Mouse (Mus musculus): ENCODE data around the gene Nenf. TPM values are rescaled to one million over a fixed set of nuclear protein-coding genes. Genes with fewer than 3 reads are reported as not detected.

Gene Nenf
- total RNA-seq, 2 experiments from 2014 or later: 97.3 to 103 TPM

- DNase-seq: no peak
Measured at GRCm38 (mm10) chr1:191282319-191282718, 35.7 kb downstream of the Nenf start.

GRCm38 (mm10) chr1:191281171-191281570 lies 36.8 kb downstream of the Nenf start:
- DNase-seq: no peak

GRCm38 (mm10) chr1:191278324-191278723 lies 39.7 kb downstream of the Nenf start:
- DNase-seq: no peak

GRCm38 (mm10) chr1:191277549-191278059 lies 40.4 kb downstream of the Nenf start:
- DNase-seq: peak; percentile 25

- no peak for DNase-seq
Measured at GRCm38 (mm10) chr1:191276181-191276580, 41.8 kb downstream of the Nenf start.

GRCm38 (mm10) chr1:191275527-191275926 lies 42.5 kb downstream of the Nenf start:
- peak; percentile 89 for DNase-seq

- DNase-seq: no peak
Measured at GRCm38 (mm10) chr1:191272660-191273059, 45.3 kb downstream of the Nenf start.

GRCm38 (mm10) chr1:191269648-191269952 lies 48.4 kb downstream of the Nenf start:
- no peak for DNase-seq

GRCm38 (mm10) chr1:191268797-191269647 lies 49.0 kb downstream of the Nenf start:
- DNase-seq: no peak

- DNase-seq: no peak
Measured at GRCm38 (mm10) chr1:191267856-191268255, 50.1 kb downstream of the Nenf start.

- no peak for DNase-seq
Measured at GRCm38 (mm10) chr1:191267162-191267561, 50.8 kb downstream of the Nenf start.

- no peak for DNase-seq
Measured at GRCm38 (mm10) chr1:191263471-191263870, 54.5 kb downstream of the Nenf start.

GRCm38 (mm10) chr1:191261861-191262260 lies 56.1 kb downstream of the Nenf start:
- no peak for DNase-seq

GRCm38 (mm10) chr1:191259661-191260060 lies 58.3 kb downstream of the Nenf start:
- no peak for DNase-seq

- no peak for DNase-seq
Measured at GRCm38 (mm10) chr1:191259121-191259520, 58.9 kb downstream of the Nenf start.

- DNase-seq: no peak
Measured at GRCm38 (mm10) chr1:191258521-191258920, 59.5 kb downstream of the Nenf start.

- DNase-seq: no peak
Measured at GRCm38 (mm10) chr1:191257981-191258380, 60.0 kb downstream of the Nenf start.

- DNase-seq: peak; percentile 18
Measured at GRCm38 (mm10) chr1:191257351-191257771, 60.6 kb downstream of the Nenf start.

Other genes starting within 250 kb of the Nenf start
- gene Batf3, start 220.3 kb downstream of the Nenf start, total RNA-seq (2021): 1 to 10 TPM; 1.7 to 1.8 TPM
- gene Fam71a, start 153.4 kb downstream of the Nenf start, total RNA-seq (2021): not detected
- 10 to 100 TPM; 15.9 to 22.2 TPM for gene Atf3, start 100.2 kb downstream of the Nenf start, total RNA-seq (2021)
- gene Tmem206, start 7.7 kb upstream of the Nenf start, total RNA-seq (2021): 1 to 10 TPM; 5.6 to 6.6 TPM
- gene Ppp2r5a, start 85.1 kb upstream of the Nenf start, total RNA-seq (2021): 10 to 100 TPM; 90.7 to 95.0 TPM

All from heart, postnatal 4 days (tissue).